Mouse (Mus musculus) MN1 (cell line): Measurements from ENCODE around the gene Anks1.
"Not testable (repeated sequence)": the region's sequence is repeated elsewhere in the genome, so short reads cannot be mapped to it uniquely, and the experiment has no call there.

Experiments used
- DNase-seq: peaks from one replicate; pipeline ENCODE4 v3.0.0-alpha.2; 2016; ENCODE audit warnings: low spot score

Anks1 gene

GRCm38 (mm10) chr17:27931826-27932225 lies 22.7 kb downstream of the Anks1 start:
- DNase-seq: no peak

DNA sequence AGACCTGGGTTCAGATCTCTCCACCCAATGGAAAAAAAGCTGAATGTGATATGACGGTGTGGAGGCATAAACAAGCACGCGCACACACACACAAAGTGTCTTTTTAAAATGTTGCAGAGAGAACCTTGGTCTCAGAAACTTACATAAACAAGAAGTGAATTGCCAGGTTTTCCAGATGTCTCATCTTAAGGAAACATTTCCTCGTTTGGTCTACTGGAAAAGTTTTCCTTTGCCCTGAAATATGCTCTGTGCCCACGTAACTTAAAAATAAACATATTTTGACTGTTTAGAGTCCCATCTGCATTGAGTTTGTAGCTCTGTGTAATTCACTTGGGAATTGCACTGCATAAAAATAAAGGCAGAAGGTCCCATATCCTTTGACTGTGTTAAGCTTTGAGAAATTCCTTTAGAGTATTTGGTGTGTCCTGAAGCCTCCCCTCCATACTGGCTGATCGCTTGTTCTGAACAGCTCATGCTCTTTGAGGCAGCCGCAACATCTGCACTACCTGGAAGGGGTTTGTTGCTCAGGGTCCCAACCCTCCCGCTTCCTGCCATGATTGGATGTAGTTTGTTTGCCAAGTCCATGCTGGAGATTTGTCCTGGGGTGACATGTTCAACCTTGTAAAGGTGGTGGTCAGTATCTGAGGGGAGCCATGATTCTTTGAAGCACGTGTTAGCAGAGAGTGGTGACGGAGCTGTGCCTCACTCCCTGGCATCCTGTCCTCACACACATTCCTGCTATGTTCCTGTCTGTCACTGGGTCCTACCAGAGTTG lies 25.2 kb downstream of the Anks1 start:
- no peak for DNase-seq

DNA sequence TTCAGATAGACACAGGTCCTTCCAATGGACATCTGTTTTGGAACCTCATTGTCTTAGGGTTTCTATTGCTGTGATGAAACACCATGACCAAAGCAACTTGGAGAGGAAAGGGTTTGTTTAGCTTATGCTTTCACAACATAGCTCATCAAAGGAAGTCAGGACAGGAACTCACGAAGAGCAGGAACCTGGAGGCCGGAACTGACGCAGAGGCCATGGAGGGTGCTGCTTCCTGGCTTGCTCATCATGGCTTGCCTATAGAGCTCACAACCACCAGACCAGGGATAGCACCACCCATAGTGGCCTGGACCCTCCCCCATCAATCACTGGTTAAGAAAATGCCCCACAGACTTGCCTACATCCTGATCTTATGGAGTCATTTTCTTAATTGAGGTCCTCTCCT lies 26.0 kb downstream of the Anks1 start:
- no peak for DNase-seq

DNA sequence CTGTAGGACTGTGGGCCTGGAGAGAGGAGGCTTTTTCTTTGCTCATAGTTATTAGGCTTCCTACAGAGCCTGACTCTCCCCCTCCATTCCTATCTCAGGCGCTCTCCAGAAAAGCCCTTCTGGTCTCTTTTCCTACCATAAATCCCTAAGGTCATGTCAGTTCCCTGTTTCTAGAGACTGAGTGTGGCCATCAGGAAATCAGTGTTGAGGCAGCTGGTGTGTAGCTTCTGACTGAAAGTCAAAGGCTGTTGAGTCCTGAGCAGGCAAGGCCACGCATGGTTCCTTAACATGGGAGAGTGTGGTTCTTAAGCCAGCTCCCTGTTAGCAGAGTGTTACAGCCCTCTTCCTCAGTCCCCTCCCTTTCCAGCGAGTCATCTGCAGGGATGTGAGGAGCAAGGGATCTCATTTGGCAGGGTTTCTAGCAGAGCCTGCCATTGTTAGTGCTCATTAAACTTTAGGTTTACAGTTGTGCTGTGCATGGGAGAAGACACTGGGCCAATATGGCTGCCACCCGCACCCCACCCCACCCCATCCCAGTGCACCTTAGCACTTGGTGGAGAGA lies 28.0 kb downstream of the Anks1 start:
- no peak for DNase-seq

- peak; percentile 75 for DNase-seq
Observed at GRCm38 (mm10) chr17:27938121-27938754, 29.1 kb downstream of the Anks1 start.

- no peak for DNase-seq
Observed at GRCm38 (mm10) chr17:27939028-27939427, 29.9 kb downstream of the Anks1 start.

- DNase-seq: peak; percentile 53
Observed at GRCm38 (mm10) chr17:27940352-27940751, 31.2 kb downstream of the Anks1 start.

DNA sequence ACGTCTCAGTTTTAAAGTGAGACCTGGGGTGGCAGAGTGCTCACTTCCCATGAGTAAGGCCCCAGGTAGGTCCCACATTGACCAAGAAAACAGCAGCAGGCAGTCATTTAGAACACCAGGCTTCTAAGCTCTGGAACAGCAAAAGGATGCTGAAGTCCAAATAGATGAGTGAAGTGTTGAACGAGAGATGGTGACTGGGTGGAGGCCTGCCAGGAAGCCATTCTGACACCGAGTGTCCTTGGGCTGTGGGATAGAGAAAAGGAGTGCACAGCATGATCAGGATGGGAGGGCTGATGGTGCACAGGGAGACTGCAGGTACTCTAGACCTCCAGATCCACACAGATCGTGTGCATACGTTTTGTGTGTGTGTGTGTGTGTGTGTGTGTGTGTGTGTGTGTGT lies 32.1 kb downstream of the Anks1 start:
- peak; percentile 17 for DNase-seq

DNA sequence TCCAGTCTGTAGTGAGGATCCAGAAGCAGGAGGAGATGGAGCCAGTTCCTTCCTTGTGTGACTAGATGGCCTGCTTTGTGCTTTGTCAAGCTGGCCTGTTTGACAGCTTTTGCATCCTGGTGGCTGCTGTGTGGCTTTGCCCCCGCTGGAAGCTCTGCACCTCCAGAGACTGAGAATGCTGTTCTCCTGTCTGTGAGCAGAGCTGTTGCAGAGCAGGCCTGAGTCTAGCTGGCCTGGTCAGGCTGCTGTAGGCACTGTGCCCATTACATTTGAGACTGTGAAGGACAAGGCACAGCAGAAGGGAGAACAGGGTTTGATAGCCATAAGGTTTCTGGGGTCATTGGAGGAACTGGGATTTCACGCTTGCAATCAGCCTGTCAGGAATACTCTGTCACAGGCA lies 32.6 kb downstream of the Anks1 start:
- peak; percentile 79 for DNase-seq

DNA sequence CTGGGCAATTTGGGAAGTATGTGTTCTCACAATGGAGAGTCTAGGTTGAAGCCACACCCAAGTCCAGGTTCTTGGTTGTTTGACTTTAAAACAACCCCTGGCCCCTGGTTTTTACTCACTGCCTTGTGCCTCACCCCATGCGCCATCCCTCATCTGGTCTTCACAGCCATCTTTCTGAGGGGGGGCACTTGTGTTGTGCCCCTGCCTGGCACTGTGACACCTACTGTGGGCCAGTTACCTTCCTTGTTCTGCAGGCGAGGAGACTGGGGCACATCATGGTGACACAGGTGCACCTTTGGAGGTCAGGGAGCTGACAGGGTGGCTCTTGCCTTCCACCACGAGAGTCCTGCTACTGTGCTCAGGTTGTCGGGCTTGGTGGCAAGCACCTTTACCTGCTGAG lies 33.0 kb downstream of the Anks1 start:
- DNase-seq: no peak

- peak; percentile 69 for DNase-seq
Observed at GRCm38 (mm10) chr17:27945546-27946216, 36.6 kb downstream of the Anks1 start.

GRCm38 (mm10) chr17:27946371-27946770 lies 37.3 kb downstream of the Anks1 start:
- DNase-seq: no peak

DNA sequence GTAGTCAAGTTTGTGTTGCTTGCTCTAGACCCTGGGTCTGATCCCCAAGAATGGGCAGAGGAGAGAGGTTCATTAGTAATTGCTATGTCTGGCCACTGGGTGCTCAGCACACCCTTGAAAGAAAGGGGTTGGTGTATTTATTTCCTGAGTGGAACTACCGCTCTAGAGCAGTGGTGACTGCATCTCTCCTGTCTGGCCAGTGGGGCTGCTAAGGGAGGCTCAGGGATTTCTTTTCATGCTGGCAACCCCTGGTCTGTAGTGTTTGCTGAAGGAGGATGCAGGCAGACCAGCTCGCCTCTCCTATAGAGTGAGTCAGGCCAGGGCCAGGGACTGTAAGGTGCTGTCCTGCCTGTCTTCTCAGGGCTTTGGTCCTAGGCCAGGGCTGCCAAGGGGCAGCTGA lies 38.0 kb downstream of the Anks1 start:
- no peak for DNase-seq

- no peak for DNase-seq
Observed at GRCm38 (mm10) chr17:27953136-27953535, 44.0 kb downstream of the Anks1 start.

DNA sequence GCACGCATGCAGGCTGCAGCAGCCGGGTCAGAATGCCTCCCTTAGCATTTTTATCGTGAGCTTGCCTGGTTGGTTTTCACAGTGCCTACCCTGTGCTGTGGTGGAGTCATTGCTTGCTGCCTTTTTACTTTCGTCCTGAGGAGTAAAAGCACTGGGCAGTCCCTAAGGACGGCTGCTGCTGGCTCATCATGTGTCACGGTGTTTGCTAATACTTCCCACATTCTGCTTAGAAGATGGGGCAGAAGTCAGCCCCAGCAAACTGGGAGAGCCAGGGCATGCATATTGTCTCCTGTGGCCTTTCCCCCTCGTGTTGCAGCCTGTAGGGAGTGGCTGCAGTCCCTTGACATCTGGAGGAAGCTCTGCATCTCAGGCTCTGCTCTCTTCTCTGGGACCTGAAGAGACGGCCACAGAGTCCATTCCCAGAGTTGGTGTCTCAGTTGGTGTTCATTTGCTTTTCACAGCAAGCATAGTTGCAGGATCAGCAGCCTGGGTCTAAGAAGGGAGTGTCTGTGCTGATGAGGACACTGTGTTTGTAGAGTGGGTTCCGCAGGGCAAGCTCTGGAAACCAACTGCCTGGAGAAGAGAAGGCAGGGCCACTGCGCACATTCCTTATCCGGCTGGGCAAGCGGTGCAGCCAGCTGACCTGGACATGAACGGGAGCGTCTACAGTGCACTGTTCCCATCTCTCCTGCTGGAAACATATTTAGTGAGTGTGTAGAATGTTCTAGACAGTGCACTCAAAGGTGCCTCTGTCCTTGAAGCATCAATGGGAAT lies 45.7 kb downstream of the Anks1 start:
- no peak for DNase-seq

DNA sequence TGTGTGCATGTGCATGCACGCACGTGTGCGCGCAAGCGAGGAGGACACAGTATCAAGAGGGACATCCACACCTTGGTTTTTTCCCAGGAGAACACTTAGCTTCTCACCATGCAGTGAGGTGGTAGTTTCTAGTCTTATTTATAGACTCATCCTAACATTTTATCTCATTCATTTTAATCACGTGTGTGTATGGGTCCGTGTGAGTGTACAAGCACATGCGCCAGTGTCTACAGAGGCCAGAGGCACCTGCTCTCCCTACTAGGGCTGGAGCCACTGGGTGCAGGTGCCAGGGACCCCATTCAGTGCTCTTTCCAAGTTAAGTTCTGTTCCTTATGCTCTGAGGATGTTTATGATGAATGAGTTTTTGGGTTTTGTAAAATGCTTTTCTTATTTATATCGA lies 48.5 kb downstream of the Anks1 start:
- DNase-seq: no peak

GRCm38 (mm10) chr17:27960128-27961111 lies 51.3 kb downstream of the Anks1 start:
- DNase-seq: no peak

- DNase-seq: not testable (repeated sequence)
Observed at GRCm38 (mm10) chr17:27963120-27963519, 54.0 kb downstream of the Anks1 start.

- DNase-seq: no peak
Observed at GRCm38 (mm10) chr17:27964607-27965006, 55.5 kb downstream of the Anks1 start.

DNA sequence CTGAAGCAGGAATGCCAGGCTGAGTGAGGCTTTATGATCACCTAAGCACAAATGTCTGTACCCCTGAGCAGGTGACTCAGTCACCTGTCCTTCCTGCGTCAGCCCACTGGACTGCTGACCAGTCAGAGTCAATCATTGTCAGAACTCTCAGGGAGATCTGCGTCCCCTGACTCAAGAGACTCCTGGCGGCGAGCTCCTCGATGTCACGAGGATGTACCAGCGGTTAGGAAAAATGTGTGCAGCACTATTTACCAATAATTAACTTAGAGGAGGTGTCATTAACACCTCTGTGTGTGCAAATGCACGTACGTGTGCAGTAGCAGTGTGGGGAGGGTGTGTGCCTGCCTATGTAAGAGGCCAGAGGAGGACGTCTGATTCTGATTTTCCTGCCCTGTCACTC lies 56.2 kb downstream of the Anks1 start:
- DNase-seq: no peak

GRCm38 (mm10) chr17:27966056-27966455 lies 57.0 kb downstream of the Anks1 start:
- DNase-seq: no peak
